Mouse (Mus musculus) E14TG2a.4 (cell line): ENCODE data around the gene Pdlim5.

Experiments
- CTCF ChIP-seq: conservative IDR thresholded peaks from 2 replicates; pipeline ENCODE4 v1.5.1; 2014; ENCODE audit warnings: low read length
- NANOG ChIP-seq: IDR thresholded peaks from 2 replicates; pipeline ENCODE4 v1.6.1; 2014; ENCODE audit warnings: borderline replicate concordance, low read length, mixed read lengths

- TF ChIP-seq CTCF = no peak
- TF ChIP-seq NANOG = no peak
Measured at GRCm38 (mm10) chr3:142228665-142229064, 166.8 kb downstream of the Pdlim5 start.
